Mouse (Mus musculus) spleen, adult 2 months (tissue): Measurements from ENCODE around the gene Ubash3b.

Experiments used
- CTCF ChIP-seq: fragments of 200-500 bp; IDR thresholded peaks from 2 replicates; pipeline ENCODE4 v1.5.1; 2011; ENCODE audit warnings: mild to moderate bottlenecking, inconsistent platforms; ENCODE audit not compliant: insufficient read depth, insufficient read length, insufficient replicate concordance; ENCODE audit errors: extremely low read depth
- POLR2A ChIP-seq: fragments of 200-500 bp; IDR thresholded peaks from 2 replicates; pipeline ENCODE4 v1.6.1; 2011; ENCODE audit warnings: low read depth, low read length, inconsistent platforms

DNA sequence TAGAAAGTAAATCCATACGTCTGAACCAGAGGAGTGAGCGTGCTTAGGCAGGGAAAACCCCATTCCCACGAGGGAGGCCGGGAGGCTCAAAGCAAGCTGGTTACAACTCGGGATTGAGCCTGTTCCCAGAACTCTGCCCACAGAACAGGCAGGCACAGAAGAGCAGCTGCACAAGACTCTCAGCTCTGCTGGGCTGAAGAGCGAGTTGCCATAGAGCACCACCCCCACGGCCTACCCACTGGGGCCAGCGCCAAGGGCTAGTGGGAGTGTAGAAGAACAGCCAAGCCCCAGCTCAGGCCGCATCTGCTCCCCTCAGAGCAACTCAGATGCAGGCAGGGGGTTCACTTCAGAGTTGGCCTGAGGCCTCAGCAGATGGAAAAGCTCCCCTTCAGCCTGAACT is 107.3 kb downstream of the Ubash3b start:
- TF ChIP-seq POLR2A (no peak), CTCF (no peak)
